Mouse (Mus musculus) testis, adult 2 months (tissue): ENCODE data around the gene Lyrm4.

Experiments used
- CTCF ChIP-seq: fragments of 200-500 bp; IDR thresholded peaks from 2 replicates; pipeline ENCODE4 v1.5.1; 2012; ENCODE audit warnings: low read depth, mild to moderate bottlenecking, inconsistent platforms, low read length, moderate library complexity; ENCODE audit not compliant: control insufficient read depth, insufficient read depth, insufficient replicate concordance
- POLR2A ChIP-seq: fragments of 200-500 bp; IDR thresholded peaks from 2 replicates; pipeline ENCODE4 v1.6.1; 2012; ENCODE audit warnings: low read depth, mild to moderate bottlenecking, inconsistent platforms, low read length, moderate library complexity; ENCODE audit not compliant: control insufficient read depth

DNA sequence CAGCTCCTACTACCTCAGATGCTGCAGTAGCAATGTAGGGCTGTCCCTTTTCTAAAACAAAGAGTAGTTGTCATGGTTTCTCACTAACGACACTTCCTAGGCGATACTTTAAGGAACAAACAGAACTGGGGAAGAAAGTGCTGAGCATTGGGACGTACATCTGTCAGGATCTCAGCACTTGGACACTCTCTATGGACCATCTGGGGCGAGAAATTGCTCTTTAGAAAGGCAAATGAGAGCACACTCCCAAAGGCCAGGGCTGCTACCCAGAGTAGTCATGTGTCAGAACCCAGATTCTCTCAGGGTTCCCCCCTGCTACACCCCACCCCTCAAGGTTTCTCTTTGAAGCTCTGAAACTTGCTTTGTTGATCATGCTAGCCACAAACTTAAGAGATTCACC, 136.9 kb downstream of the Lyrm4 start:
- TF ChIP-seq CTCF, result no peak
- TF ChIP-seq POLR2A, result no peak
